Mouse (Mus musculus) yolk sac, embryonic 10.5 days (tissue): Measurements from ENCODE around the gene Mrc2.

Source experiments
- DNase-seq: peaks from one replicate; pipeline ENCODE4 v3.0.0-alpha.2; 2017; ENCODE audit warnings: low spot score

Gene Mrc2

DNA sequence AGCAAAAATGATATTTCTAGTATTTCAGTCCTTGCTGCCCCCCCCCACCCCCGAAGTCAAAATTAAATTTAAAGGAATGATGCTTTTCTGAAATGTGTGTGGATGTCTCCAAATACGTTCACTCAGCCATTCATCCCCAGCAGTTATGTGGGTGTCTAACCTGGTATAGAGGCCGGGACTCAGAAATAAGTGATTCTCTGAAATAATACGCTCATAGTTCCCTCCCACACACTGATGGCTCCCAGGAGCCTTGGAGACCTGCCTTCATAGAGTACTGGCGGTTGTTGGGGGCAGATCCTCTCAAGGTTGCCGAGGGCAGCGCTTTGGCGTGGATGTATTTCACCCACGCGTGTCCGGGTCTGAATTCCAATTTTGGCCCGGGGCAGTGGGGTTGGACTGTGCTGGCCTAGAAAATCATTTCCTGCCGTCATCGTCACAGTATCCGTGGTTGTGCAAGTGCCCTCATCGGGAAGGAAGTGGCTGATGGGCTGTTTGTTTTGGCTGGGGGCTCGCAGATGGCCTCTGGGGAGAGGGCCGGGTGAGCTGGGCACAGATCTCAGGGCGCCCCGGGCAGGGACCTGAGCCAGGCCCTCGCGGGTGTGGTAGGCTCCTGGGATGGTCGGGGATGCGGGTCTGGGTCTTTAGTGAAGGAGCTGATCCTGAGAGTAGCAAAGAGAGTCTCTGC lies 19.0 kb downstream of the Mrc2 start:
- DNase-seq = no peak

- DNase-seq = peak; percentile 16
Observed at GRCm38 (mm10) chr11:105312311-105312942, 20.0 kb downstream of the Mrc2 start.

GRCm38 (mm10) chr11:105312972-105313632 lies 20.7 kb downstream of the Mrc2 start:
- DNase-seq = peak; percentile 55

- no peak for DNase-seq
Observed at GRCm38 (mm10) chr11:105313633-105314014, 21.2 kb downstream of the Mrc2 start.

GRCm38 (mm10) chr11:105315296-105315695 lies 22.9 kb downstream of the Mrc2 start:
- DNase-seq = no peak

DNA sequence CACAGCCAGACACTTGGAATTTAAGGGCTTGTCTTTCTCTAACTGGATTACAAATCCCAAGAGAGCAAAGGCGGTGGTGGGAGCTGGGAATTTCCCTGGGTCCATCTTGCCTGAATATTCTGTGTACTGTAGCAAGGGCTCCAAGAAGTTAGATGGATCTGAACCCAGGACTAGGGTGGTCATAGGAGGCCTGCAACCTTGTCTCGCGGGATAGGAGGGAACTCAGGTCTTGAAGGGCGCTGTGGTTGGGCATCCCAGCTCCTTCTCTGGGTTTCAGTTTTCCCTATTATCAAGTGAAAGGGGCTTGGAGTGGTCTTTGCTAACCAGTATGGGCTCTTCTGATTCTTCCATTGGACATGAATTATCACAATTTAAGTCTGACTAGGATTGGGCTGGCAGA lies 23.7 kb downstream of the Mrc2 start:
- no peak for DNase-seq

GRCm38 (mm10) chr11:105317769-105318168 lies 25.3 kb downstream of the Mrc2 start:
- no peak for DNase-seq

DNA sequence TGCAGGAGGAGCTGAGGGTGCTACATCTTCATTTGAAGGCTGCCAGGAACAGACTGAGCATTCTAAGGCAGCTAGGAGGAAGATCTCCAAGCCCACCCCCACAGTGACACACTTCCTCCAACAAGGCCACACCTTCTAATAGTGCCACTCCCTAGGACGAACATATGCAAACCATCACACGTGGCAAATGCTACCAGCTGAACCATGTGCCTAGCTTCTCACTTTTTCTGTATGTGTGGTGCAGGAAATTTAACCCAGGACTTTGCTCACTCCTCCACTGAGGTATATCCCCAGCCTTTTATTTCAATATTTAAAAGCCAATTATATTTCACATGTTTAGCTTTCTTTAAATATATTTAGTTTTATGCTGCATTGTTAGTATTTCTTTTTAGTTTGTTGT lies 28.6 kb downstream of the Mrc2 start:
- no peak for DNase-seq

DNA sequence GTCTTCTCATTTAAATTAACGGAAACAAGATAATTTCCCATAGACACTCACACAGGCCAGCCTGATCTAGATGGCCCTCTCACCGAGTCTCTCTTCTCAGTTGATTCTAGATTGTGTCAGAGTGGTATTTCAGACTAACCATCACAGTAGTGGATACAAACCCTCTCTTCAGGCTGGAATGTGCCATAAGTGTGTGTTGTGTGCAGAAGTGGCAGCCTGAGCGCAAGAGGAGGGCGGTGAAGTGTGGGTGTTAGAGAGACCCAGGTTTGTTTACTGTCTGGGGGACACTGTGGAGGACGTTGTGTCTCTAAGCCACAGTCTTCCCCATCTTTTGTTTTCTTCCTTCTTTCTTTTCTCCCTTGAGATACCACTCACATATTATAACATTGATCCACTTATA lies 31.1 kb downstream of the Mrc2 start:
- no peak for DNase-seq

DNA sequence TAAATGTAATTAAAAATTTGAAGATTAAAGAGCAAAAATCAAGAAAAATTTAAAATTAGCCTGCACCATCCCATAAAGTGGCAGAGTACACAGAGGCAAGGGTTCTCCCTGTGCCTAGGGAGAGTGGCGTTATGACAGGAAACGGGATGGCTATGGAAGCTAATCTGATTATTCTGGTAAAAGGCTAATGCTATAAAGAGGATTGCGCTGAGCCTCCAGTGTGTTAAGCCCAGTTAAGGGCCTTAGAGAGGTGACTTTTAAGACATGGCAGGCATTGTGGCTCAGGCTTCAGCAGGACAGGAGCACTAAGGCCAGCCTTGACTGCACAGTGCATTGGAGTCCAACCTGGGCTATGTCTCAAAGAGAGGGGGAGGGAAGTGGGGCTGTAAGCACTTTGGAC lies 34.7 kb downstream of the Mrc2 start:
- no peak for DNase-seq

DNA sequence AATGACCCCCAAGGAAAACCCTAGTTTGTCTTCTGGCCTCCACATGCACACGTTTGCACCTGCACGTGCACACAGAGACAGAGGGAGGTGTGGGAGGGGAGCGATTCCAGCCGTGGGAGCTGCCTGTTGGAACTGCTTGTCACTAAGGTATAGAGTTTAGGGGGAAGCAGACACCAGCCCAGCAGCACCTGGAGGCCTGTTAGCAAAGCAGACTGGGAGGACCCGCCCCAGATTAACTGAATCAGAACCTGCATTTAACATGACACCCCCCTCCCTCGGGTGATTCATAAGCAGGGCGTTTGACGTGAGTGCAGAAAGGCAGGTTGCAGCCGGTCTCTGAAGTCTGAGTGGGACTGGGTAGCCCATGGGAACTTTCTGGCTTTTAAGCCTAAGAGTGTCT lies 37.5 kb downstream of the Mrc2 start:
- DNase-seq = no peak

DNA sequence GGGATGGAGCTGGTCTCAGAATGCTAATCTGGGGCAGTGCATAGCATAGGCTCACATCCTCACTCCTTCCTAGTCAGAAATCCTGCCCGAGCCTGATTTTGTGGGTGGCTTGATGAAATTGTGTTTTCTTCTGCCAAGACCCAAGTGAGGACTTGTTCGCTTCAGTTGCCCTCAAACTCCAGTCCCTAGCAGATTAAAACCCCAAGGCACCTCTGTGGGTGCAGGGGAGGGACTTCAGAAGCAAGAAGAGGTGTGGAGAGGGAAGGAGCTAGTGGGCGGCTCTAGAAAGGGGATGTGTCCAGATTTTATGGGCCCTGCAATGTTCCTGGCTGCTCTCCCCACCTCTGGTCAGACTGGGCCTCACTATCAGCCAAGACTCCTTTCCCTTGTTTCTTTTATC lies 38.7 kb downstream of the Mrc2 start:
- no peak for DNase-seq

DNA sequence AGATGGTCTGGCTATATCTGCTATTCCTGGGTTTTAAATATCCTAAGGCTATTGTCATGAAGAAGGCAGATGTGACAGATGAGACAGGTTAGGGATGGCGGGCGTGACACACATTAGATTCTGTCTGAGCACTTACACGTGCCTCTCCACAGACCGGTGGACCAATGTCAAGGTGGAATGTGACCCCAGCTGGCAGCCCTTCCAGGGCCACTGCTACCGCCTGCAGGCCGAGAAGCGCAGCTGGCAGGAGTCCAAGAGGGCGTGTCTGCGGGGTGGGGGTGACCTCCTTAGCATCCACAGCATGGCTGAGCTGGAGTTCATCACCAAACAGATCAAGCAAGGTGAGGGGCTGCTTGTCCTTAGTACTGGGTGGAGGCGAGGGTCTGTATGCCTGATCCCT lies 39.3 kb downstream of the Mrc2 start:
- DNase-seq = no peak

- peak; percentile 23 for DNase-seq
Observed at GRCm38 (mm10) chr11:105332468-105332867, 40.0 kb downstream of the Mrc2 start.

DNA sequence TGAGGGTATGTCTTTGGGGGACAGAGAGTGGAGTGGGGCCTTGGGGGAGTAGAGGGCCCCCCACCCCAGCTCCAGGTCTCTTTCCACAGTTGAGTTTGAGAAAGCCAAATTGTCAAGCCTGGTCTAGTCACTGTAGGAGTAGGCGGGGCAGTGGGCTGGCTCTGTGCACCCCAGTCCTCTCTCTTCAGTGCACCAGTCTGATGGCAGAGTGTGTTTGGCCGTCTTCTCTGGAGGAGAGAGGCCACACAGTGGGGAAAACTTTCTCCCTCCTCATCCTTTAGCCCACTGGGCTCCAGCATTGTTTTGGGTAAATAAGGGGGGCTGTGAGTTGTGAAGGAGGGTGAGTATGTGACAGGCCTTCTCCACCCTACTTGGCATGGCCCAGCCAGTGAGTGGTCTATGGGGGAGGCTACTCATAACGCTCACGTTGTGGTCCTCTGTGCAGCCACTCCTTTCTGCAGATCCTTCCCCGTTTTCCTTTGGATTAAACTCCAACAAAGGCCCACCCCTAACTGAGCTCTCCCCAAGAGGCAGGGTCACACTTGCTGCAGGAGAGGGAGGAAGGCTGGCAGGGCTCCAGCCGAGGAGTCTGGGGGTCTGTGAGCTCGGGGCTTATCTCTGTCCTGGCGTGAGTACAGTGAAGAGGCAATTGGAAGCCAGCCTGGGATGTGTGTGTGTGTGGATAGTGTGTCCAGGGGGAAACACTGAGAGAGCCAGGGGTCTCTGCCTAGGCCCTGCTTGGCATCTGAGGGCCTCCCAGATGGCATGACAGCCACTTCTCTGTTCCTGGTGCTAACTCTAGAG lies 41.6 kb downstream of the Mrc2 start:
- no peak for DNase-seq

- DNase-seq = no peak
Observed at GRCm38 (mm10) chr11:105338596-105339390, 46.4 kb downstream of the Mrc2 start.

DNA sequence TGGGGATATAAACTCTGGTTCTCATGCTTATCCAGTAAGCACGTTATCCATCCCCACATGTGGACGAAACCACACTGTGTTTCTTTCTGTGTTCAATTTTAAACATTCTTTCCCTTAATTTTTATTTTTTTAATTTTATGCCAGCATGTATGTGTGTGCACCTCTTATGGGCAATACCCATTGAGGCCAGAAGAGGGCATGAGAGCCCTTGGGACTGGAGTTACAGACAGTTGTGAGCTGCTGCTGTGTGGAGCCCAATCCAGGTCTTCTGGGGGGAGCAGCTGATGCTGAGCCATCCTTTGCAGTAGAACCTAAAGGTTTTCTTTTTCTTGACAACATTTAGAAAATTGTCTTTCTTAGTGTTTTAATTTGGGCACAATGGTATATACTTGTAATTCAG lies 52.8 kb downstream of the Mrc2 start:
- DNase-seq = no peak

DNA sequence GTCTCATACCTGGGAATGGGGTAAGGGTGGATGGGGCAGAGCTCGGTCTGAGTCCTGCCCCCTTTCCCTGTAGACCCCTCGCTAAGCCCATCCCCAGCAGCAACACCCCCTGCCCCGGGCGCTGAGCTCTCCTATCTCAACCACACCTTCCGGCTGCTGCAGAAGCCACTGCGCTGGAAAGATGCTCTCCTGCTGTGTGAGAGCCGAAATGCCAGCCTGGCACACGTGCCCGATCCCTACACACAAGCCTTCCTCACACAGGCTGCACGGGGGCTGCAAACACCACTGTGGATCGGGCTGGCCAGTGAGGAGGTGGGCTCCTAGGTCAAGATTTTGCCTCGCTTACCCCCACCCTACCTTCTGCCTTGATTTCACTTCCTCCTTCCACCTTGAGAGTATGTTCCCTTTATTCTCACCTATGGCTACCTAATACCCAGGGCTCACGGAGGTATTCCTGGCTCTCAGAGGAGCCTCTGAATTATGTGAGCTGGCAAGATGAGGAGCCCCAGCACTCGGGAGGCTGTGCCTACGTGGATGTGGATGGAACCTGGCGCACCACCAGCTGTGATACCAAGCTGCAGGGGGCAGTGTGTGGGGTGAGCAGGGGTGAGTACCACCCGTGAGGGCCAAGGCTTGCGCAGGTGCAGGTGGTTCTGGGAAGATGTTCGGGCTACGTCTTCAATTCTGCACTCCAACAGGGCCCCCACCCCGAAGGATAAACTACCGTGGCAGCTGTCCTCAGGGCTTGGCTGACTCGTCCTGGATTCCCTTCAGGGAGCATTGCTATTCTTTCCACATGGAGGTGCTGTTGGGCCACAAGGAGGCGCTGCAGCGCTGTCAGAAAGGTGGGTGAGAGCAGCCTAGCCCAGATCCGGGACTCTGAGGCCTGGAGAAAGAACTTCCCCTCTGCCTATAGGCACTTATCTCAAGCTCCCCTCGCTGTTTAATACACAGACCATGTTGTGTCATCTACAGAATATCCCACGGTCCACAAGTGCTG lies 55.0 kb downstream of the Mrc2 start:
- DNase-seq = peak; percentile 70

DNA sequence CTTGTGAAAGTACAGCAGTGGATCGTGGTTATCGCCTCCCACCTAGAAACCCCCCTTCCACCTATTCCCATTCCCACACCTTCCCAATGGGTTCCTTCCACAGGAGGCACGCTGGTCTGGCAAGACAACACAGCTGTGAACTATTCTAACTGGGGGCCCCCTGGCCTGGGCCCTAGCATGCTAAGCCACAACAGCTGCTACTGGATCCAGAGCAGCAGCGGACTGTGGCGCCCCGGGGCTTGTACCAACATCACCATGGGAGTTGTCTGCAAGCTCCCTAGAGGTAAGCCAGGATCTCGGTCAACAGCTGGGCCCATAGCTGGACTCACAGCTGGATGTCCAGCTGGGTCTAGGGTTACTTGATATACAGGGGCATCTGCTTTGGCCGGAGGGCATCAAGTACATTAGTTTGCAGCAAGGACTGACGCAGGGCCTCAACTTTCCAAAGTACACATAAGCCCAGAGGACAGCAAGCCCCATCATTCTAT lies 56.1 kb downstream of the Mrc2 start:
- no peak for DNase-seq

DNA sequence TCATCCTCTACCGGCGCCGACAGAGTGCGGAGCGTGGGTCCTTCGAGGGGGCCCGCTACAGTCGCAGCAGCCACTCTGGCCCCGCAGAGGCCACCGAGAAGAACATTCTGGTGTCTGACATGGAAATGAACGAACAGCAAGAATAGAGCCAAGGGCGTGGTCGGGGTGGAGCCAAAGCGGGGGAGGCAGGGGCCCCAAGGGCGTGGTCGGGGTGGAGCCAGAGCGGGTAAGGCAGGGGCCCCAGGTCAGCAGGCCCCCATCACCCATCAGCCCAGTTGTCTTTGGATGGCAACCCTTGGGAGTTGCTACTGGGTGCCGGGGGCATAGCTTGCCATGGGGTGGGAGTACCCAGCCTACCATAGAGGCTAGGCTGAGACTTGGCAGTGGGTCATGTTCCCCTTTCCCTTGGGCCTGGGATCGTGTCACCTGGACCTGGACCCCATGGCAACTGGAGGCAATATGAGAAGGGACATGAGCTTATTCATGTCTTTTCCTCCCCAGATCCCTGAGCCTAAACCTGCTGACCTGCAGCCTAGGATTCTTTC lies 57.4 kb downstream of the Mrc2 start:
- no peak for DNase-seq
